18 mouse cellular contexts compared by ENCODE assay signal in the genomic region with DNA sequence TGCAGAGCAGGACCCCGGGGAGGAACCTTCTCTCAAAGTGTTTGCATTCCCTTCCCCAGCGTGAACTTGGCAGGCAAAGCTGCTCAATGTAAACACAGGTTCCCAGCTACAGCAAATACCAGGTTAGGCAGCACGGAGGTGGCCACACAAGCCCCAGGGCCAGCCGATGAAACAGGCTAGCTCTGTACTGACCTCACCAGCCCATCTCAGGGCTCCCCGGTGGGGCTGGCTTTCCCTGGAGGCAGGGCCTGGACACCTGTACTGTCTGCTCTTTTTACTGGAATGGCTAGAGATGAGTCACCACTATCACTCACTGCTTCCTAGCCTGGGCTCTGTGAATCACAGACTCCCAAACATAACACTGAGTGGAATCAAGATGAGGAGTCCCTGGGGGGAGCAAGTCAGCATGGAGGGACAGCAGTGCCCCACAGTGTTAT.
DNase-seq lines count a peak whose midpoint lies in the region; ATAC-seq and TF ChIP-seq lines count a peak whose summit lies in the region.
"Had no signal": no experiment of that assay in that cellular context is flagged by ENCODE, and none has a peak within 500 bp of the region (broad histone marks: within the 10 kb centered on the region; RNA-seq: fewer than 3 reads in every experiment).

No protein-coding gene starts in this region.

- no peaks in the 10 kb centered on the region for H3K9me3 ChIP-seq in kidney, embryonic 16.5 days (ENCODE audit: low read length)
- no peaks in the 10 kb centered on the region for H3K9me3 ChIP-seq in lung, embryonic 14.5 days (ENCODE audit: low read depth, low read length)
- H3K9me3 ChIP-seq in stomach, embryonic 16.5 days (replicated peaks; ENCODE audit: control insufficient read depth, low read length), result no peaks in the 10 kb centered on the region
- H3K9me3 ChIP-seq: embryonic facial prominence, embryonic 13.5 days; hindbrain, embryonic 15.5 days; neural tube, embryonic 15.5 days had no signal

- no peak overlapping the region for H3K4me2 ChIP-seq in kidney, embryonic 16.5 days (replicated peaks; ENCODE audit: low read depth, low read length)
- H3K4me2 ChIP-seq in lung, embryonic 14.5 days, result no peak overlapping the region
- H3K4me2 ChIP-seq in stomach, embryonic 16.5 days (ENCODE audit: low read depth, low read length), result peak overlapping the region; percentile 13; the same call in 1 of the 2 replicates
- H3K4me2 ChIP-seq: embryonic facial prominence, embryonic 13.5 days; hindbrain, embryonic 15.5 days; neural tube, embryonic 15.5 days had no signal

- no peak for TF ChIP-seq POLR2A in kidney, adult 2 months (IDR thresholded peaks at IDR 0.05; ENCODE audit: low read depth, low read length)

- no peak overlapping the region for H3K4me3 ChIP-seq in kidney, embryonic 16.5 days (ENCODE audit: low read length)
- H3K4me3 ChIP-seq in kidney, adult 2 months (ENCODE audit: insufficient read depth, low read depth, low read length), result no peak overlapping the region
- no peak overlapping the region for H3K4me3 ChIP-seq in lung, embryonic 14.5 days (ENCODE audit: low read depth, low read length)
- no peak overlapping the region for H3K4me3 ChIP-seq in stomach, embryonic 16.5 days (replicated peaks; ENCODE audit: low read length)
- H3K4me3 ChIP-seq: embryonic facial prominence, embryonic 13.5 days; hindbrain, embryonic 15.5 days; neural tube, embryonic 15.5 days had no signal

- no peak overlapping the region for H3K9ac ChIP-seq in kidney, embryonic 16.5 days (replicated peaks; ENCODE audit: low read length)
- no peak overlapping the region for H3K9ac ChIP-seq in lung, embryonic 14.5 days
- H3K9ac ChIP-seq in stomach, embryonic 16.5 days (ENCODE audit: low read length), result no peak overlapping the region
- H3K9ac ChIP-seq: embryonic facial prominence, embryonic 13.5 days; hindbrain, embryonic 15.5 days; neural tube, embryonic 15.5 days had no signal

- H3K27me3 ChIP-seq in kidney, embryonic 16.5 days (ENCODE audit: insufficient read depth, low read length), result no peaks in the 10 kb centered on the region
- H3K27me3 ChIP-seq in kidney, adult 2 months (replicated peaks; ENCODE audit: control insufficient read depth, insufficient read depth, low read length), result no peaks in the 10 kb centered on the region
- H3K27me3 ChIP-seq in lung, embryonic 14.5 days (ENCODE audit: insufficient read depth, low read length), result no peaks in the 10 kb centered on the region
- H3K27me3 ChIP-seq in stomach, embryonic 16.5 days (ENCODE audit: control insufficient read depth, insufficient read depth, low read length), result no peaks in the 10 kb centered on the region
- H3K27me3 ChIP-seq: hindbrain, embryonic 15.5 days; neural tube, embryonic 15.5 days had no signal

- WGBS in kidney, embryonic 16.5 days, result 46% methylated on average over 5 of the region's 5 CpGs
- 52% methylated on average over 5 of the region's 5 CpGs for WGBS in kidney, adult 2 months
- 12% methylated on average over 5 of the region's 5 CpGs for WGBS in large intestine, adult 2 months
- 10% methylated on average over 5 of the region's 5 CpGs for WGBS in lung, embryonic 14.5 days
- WGBS in stomach, embryonic 16.5 days, result 15% methylated on average over 5 of the region's 5 CpGs

- H3K27ac ChIP-seq in kidney, embryonic 16.5 days (ENCODE audit: low read length), result no peak overlapping the region
- H3K27ac ChIP-seq in kidney, adult 2 months (ENCODE audit: insufficient read depth, low read depth, low read length), result no peak overlapping the region
- peak overlapping the region; percentile 80 for H3K27ac ChIP-seq in lung, embryonic 14.5 days (ENCODE audit: low read depth)
- peak overlapping the region; percentile 70 for H3K27ac ChIP-seq in stomach, embryonic 16.5 days (ENCODE audit: low read length)
- H3K27ac ChIP-seq: embryonic facial prominence, embryonic 13.5 days; hindbrain, embryonic 15.5 days; neural tube, embryonic 15.5 days had no signal

- H3K36me3 ChIP-seq in kidney, embryonic 16.5 days (ENCODE audit: insufficient read depth, low read length), result no peaks in the 10 kb centered on the region
- no peaks in the 10 kb centered on the region for H3K36me3 ChIP-seq in kidney, adult 2 months (ENCODE audit: control insufficient read depth, insufficient read depth, low read length)
- H3K36me3 ChIP-seq in lung, embryonic 14.5 days (ENCODE audit: insufficient read depth), result no peaks in the 10 kb centered on the region
- H3K36me3 ChIP-seq in stomach, embryonic 16.5 days (ENCODE audit: control insufficient read depth, insufficient read depth, low read length), result no peaks in the 10 kb centered on the region
- H3K36me3 ChIP-seq: embryonic facial prominence, embryonic 13.5 days; hindbrain, embryonic 15.5 days; neural tube, embryonic 15.5 days had no signal

- DNase-seq in kidney, adult 2 months, result no peak
- DNase-seq in large intestine, adult 2 months (ENCODE audit: low read depth, low spot score), result peak; percentile 10
- peak; percentile 82 for DNase-seq in lung, embryonic 14.5 days
- DNase-seq in adrenal gland, adult (ENCODE audit: inconsistent age in 2 of 2, low spot score in 1 of 2), result no peak
- no peak for DNase-seq in right cerebral cortex, adult 2 months (ENCODE audit: low spot score in 2 of 2)
- no peak for DNase-seq in spleen, postnatal 14 days (ENCODE audit: low spot score in 2 of 2)
- DNase-seq: adrenal gland, adult 2 months; cerebellum, postnatal 14 days; gastrocnemius, postnatal 25 days; kidney, postnatal 25 days; thymus, postnatal 4 days had no signal

- ATAC-seq in kidney, embryonic 16.5 days (ENCODE audit: low FRiP score, low TSS enrichment), result 0 out of 2 replicates have a peak, but pooled peaks have one; percentile 28
- ATAC-seq in lung, embryonic 14.5 days (ENCODE audit: insufficient read depth), result peak; percentile 85
- ATAC-seq in stomach, embryonic 16.5 days (ENCODE audit: insufficient read depth, low FRiP score), result peak; percentile 83
- ATAC-seq: CD4-positive, CD25-positive, alpha-beta regulatory T cell, adult 4 months; forebrain, embryonic 14.5 days had no signal

- no peaks in the 10 kb centered on the region for H3K4me1 ChIP-seq in kidney, embryonic 16.5 days (ENCODE audit: insufficient read depth, low read length)
- H3K4me1 ChIP-seq in kidney, adult 2 months (ENCODE audit: control insufficient read depth, insufficient read depth, low read length), result no peaks in the 10 kb centered on the region
- H3K4me1 ChIP-seq in lung, embryonic 14.5 days (ENCODE audit: insufficient read depth), result peaks cover 10% of the 10 kb centered on the region
- peaks cover 15% of the 10 kb centered on the region for H3K4me1 ChIP-seq in stomach, embryonic 16.5 days (ENCODE audit: control insufficient read depth, insufficient read depth, low read length)

- TF ChIP-seq CTCF in kidney, adult 2 months (conservative IDR thresholded peaks at IDR 0.05; ENCODE audit: insufficient read depth, insufficient read length, low read depth, low read length), result no peak
- TF ChIP-seq CTCF in lung, embryonic 14.5 days (IDR thresholded peaks at IDR 0.05; ENCODE audit: low read depth), result no peak

Comparison
In these comparisons a context has a peak if more than half of its experiments do, and no peak if none do; other contexts are left out.
1. ATAC-seq: peak in every context shown above with its lines; median percentile 85 in lung, embryonic 14.5 days; 83 in stomach, embryonic 16.5 days; 28 in kidney, embryonic 16.5 days.
2. H3K27ac ChIP-seq: peak in lung, embryonic 14.5 days (single experiment) and stomach, embryonic 16.5 days (single experiment); none in kidney, embryonic 16.5 days (single experiment) and kidney, adult 2 months (single experiment).
3. DNase-seq: peak in large intestine, adult 2 months (single experiment) and lung, embryonic 14.5 days (single experiment); none in kidney, adult 2 months (single experiment), adrenal gland, adult (0 of 2), right cerebral cortex, adult 2 months (0 of 2) and spleen, postnatal 14 days (0 of 2).